Mouse (Mus musculus) midbrain, embryonic 12.5 days (tissue): ENCODE measurements around the gene Wdr5. TPM values are rescaled to one million over a fixed set of nuclear protein-coding genes. Genes with fewer than 3 reads are reported as not detected.
A peak's percentile ranks its signal among the peaks of the same experiment; 100 is the strongest.
"Not testable (repeated sequence)": the region's sequence is repeated elsewhere in the genome, so short reads cannot be mapped to it uniquely, and the experiment has no call there.

Source experiments
- ATAC-seq: fragments of 200-750 bp; cut with Nextera tagmentation; 2 replicates; pipeline ENCODE4 v1.8.0; 2017; ENCODE audit warnings: low read depth, moderate TSS enrichment, moderate library complexity; ENCODE audit not compliant: low FRiP score
- H3K27ac ChIP-seq: fragments of 300-500 bp; sonication (generic); replicated peaks from 2 replicates; pipeline ENCODE4 v1.5.1; 2016; ENCODE audit warnings: mild to moderate bottlenecking
- H3K27me3 ChIP-seq: fragments of 300-500 bp; sonication (generic); 2 replicates; pipeline ENCODE4 v1.6.1; 2016; ENCODE audit warnings: mild to moderate bottlenecking
- H3K36me3 ChIP-seq: fragments of 300-500 bp; sonication (generic); 2 replicates; pipeline ENCODE4 v1.6.1; 2016
- H3K4me1 ChIP-seq: fragments of 300-500 bp; sonication (generic); 2 replicates; pipeline ENCODE4 v1.6.1; 2016
- H3K4me2 ChIP-seq: fragments of 300-500 bp; sonication (generic); replicated peaks from 2 replicates; pipeline ENCODE4 v1.6.1; 2016; ENCODE audit warnings: mild to moderate bottlenecking, moderate library complexity
- H3K4me3 ChIP-seq: fragments of 300-500 bp; sonication (generic); 2 replicates; pipeline ENCODE4 v1.5.1; 2016; ENCODE audit warnings: mild to moderate bottlenecking
- H3K9ac ChIP-seq: fragments of 300-500 bp; sonication (generic); replicated peaks from 2 replicates; pipeline ENCODE4 v1.6.1; 2016; ENCODE audit warnings: mild to moderate bottlenecking, moderate library complexity
- H3K9me3 ChIP-seq: fragments of 300-500 bp; sonication (generic); 2 replicates; pipeline ENCODE4 v1.6.1; 2016; ENCODE audit warnings: mild to moderate bottlenecking
- whole genome bisulfite sequencing: fragments of 180-500 bp; shearing (Covaris S2); methylation state at CpG from one replicate; pipeline ENCODE4 v1.1.7; 2016; 5-methylcytosine and 5-hydroxymethylcytosine counted together
- polyA plus RNA-seq: library from polyadenylated mRNA; unstranded; fragments of >200 nt; fragmentation: Nextera tagmentation; extraction: Ambion mirVana; gene quantifications from 2 replicates; pipeline ENCODE4 v1.2.1, GENCODE M21; 2016

Gene Wdr5
- polyA plus RNA-seq, 1 experiment from 2014 or later, result 62.3 TPM

GRCm38 (mm10) chr2:27479821-27480220 is 35.1 kb upstream of the Wdr5 start:
- H3K4me1 ChIP-seq, result peaks cover 9% of the 10 kb centered on the region
- no peaks in the 10 kb centered on the region for H3K27me3 ChIP-seq
- 84% methylated on average over 4 of the region's 4 CpGs for WGBS
- H3K4me2 ChIP-seq, result no peak overlapping the region
- no peaks in the 10 kb centered on the region for H3K36me3 ChIP-seq
- ATAC-seq, result no peak
- H3K9me3 ChIP-seq, result no peaks in the 10 kb centered on the region
- no peak overlapping the region for H3K27ac ChIP-seq
- H3K9ac ChIP-seq, result no peak overlapping the region
- no peak overlapping the region for H3K4me3 ChIP-seq

GRCm38 (mm10) chr2:27480367-27480766 is 34.6 kb upstream of the Wdr5 start:
- 83% methylated on average over 4 of the region's 4 CpGs for WGBS
- no peaks in the 10 kb centered on the region for H3K36me3 ChIP-seq
- no peak overlapping the region for H3K9ac ChIP-seq
- H3K9me3 ChIP-seq, result no peaks in the 10 kb centered on the region
- H3K4me3 ChIP-seq, result no peak overlapping the region
- H3K4me1 ChIP-seq, result peaks cover 9% of the 10 kb centered on the region
- H3K27ac ChIP-seq, result no peak overlapping the region
- H3K27me3 ChIP-seq, result no peaks in the 10 kb centered on the region
- H3K4me2 ChIP-seq, result no peak overlapping the region
- no peak for ATAC-seq

- no peak for ATAC-seq
These were observed 32.6 kb upstream of the Wdr5 start for GRCm38 (mm10) chr2:27482265-27482861.

DNA sequence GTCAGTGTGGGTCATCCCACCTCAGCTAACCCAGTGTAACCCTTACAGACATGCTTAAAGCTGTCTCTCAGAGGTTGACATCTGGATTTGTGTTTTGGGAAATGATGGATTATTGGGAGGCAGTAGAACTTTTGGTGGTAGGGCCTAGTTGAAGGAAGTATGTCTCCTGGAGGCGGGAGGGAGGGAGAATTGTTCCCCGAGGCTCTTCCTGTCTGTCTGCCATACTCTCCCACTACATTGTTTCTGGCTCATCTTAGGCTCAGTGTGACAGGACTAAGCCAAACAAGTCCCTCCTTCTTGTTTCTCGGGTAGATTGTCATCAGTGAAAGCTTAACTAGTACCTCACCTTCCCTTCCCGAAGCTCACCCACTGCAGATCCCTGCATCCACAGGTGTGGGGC is 28.2 kb upstream of the Wdr5 start:
- no peak overlapping the region for H3K27ac ChIP-seq
- no peaks in the 10 kb centered on the region for H3K4me1 ChIP-seq
- H3K4me2 ChIP-seq, result no peak overlapping the region
- WGBS, result 80% methylated on average over 3 of the region's 4 CpGs
- H3K27me3 ChIP-seq, result no peaks in the 10 kb centered on the region
- no peaks in the 10 kb centered on the region for H3K36me3 ChIP-seq
- H3K4me3 ChIP-seq, result no peak overlapping the region
- H3K9me3 ChIP-seq, result no peaks in the 10 kb centered on the region
- no peak overlapping the region for H3K9ac ChIP-seq
- no peak for ATAC-seq

More at GRCm38 (mm10) chr2:27482265-27482861, 32.6 kb upstream of the Wdr5 start:
- Histone ChIP-seq H3K4me1 (no peaks in the 10 kb centered on the region), H3K9ac (no peak overlapping the region), H3K27ac (no peak overlapping the region), H3K36me3 (no peaks in the 10 kb centered on the region), H3K4me2 (no peak overlapping the region), H3K27me3 (no peaks in the 10 kb centered on the region), H3K9me3 (no peaks in the 10 kb centered on the region), H3K4me3 (no peak overlapping the region)
- WGBS, result 79% methylated on average over 7 of the region's 7 CpGs

- Histone ChIP-seq H3K27ac (no peak overlapping the region), H3K9me3 (no peaks in the 10 kb centered on the region), H3K4me3 (no peak overlapping the region), H3K4me2 (no peak overlapping the region), H3K4me1 (no peaks in the 10 kb centered on the region), H3K9ac (no peak overlapping the region), H3K36me3 (no peaks in the 10 kb centered on the region), H3K27me3 (no peaks in the 10 kb centered on the region)
- WGBS, result 86% methylated on average over 3 of the region's 4 CpGs
- no peak for ATAC-seq
These were observed 27.5 kb upstream of the Wdr5 start for GRCm38 (mm10) chr2:27487336-27488049.

- Histone ChIP-seq H3K4me2 (no peak overlapping the region), H3K4me3 (no peak overlapping the region), H3K9ac (no peak overlapping the region), H3K4me1 (no peaks in the 10 kb centered on the region), H3K36me3 (no peaks in the 10 kb centered on the region), H3K27me3 (no peaks in the 10 kb centered on the region), H3K27ac (no peak overlapping the region), H3K9me3 (no peaks in the 10 kb centered on the region)
- WGBS, result 87% methylated on average over 1 of the region's 1 CpGs
- no peak for ATAC-seq
These were observed 26.6 kb upstream of the Wdr5 start for GRCm38 (mm10) chr2:27488362-27488761.

- Histone ChIP-seq H3K4me2 (no peak overlapping the region), H3K9me3 (no peaks in the 10 kb centered on the region), H3K27me3 (no peaks in the 10 kb centered on the region), H3K36me3 (no peaks in the 10 kb centered on the region), H3K9ac (no peak overlapping the region), H3K4me3 (no peak overlapping the region), H3K4me1 (0 out of 2 replicates have a peak, but pooled peaks cover under 1% of the 10 kb centered on the region), H3K27ac (no peak overlapping the region)
- 77% methylated on average over 2 of the region's 2 CpGs for WGBS
- no peak for ATAC-seq
These were observed 24.0 kb upstream of the Wdr5 start for GRCm38 (mm10) chr2:27490939-27491338.

DNA sequence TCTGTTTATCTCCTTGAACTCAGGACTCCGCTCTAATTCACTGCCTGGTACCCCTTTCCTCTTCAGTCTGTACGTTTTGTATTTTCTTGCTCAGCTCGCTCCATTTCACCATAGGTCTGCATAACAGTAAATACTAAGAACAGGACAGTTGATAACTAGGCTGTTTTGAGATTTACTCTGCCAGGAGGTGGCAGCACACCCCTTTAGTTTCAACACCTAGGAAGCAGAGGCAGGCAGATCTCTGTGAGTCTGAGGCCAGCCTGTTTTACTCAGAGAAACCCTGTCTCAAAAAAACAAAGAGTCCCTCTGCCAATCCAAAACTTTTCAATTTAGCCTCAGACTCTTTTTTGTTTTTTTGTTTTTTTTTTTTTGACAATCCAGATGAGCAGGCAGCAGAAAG is 21.0 kb upstream of the Wdr5 start:
- WGBS, result 96% methylated on average over 3 of the region's 3 CpGs
- no peaks in the 10 kb centered on the region for H3K27me3 ChIP-seq
- no peak for ATAC-seq
- no peak overlapping the region for H3K9ac ChIP-seq
- H3K4me3 ChIP-seq, result no peak overlapping the region
- H3K9me3 ChIP-seq, result no peaks in the 10 kb centered on the region
- no peak overlapping the region for H3K4me2 ChIP-seq
- H3K27ac ChIP-seq, result no peak overlapping the region
- H3K36me3 ChIP-seq, result no peaks in the 10 kb centered on the region
- H3K4me1 ChIP-seq, result peaks cover 12% of the 10 kb centered on the region; the same call in 1 of the 2 replicates

DNA sequence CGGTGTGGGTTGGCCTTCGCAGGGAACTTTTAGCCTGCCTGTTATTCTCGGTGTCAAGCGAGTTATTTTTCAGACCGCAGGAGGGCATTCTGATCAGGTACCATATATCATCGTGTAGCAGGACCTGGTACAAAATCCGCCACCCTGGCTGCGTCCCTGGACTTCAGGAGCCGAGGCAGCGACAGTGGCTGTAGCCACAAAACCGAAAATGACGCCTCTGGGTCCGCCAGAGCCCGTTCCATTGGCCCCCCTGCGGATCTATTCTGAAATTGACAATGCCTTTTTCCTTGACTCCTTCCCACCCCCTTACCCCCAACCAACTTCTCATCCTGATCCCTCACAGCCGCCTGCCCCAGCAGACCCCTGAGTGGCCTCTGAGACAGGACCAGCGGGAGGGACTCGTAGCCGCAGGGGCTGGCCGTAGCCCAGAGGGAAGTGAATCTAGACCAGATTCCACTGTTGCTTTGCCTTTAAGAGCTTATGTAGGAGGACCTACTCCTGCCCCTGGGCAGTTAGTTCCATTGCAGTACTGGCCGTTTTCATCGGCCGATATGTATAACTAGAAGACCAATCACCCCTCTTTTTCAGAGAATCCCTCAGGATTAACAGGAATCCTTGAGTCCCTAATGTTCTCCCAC is 18.4 kb upstream of the Wdr5 start:
- Histone ChIP-seq H3K4me2 (peak overlapping the region; percentile 57), H3K4me1 (peaks cover 12% of the 10 kb centered on the region; the same call in 1 of the 2 replicates), H3K4me3 (peak overlapping the region; percentile 39), H3K9me3 (no peaks in the 10 kb centered on the region), H3K27ac (no peak overlapping the region), H3K27me3 (no peaks in the 10 kb centered on the region), H3K9ac (peak overlapping the region; percentile 39), H3K36me3 (no peaks in the 10 kb centered on the region)
- no peak for ATAC-seq
- 28% methylated on average over 23 of the region's 23 CpGs for WGBS

DNA sequence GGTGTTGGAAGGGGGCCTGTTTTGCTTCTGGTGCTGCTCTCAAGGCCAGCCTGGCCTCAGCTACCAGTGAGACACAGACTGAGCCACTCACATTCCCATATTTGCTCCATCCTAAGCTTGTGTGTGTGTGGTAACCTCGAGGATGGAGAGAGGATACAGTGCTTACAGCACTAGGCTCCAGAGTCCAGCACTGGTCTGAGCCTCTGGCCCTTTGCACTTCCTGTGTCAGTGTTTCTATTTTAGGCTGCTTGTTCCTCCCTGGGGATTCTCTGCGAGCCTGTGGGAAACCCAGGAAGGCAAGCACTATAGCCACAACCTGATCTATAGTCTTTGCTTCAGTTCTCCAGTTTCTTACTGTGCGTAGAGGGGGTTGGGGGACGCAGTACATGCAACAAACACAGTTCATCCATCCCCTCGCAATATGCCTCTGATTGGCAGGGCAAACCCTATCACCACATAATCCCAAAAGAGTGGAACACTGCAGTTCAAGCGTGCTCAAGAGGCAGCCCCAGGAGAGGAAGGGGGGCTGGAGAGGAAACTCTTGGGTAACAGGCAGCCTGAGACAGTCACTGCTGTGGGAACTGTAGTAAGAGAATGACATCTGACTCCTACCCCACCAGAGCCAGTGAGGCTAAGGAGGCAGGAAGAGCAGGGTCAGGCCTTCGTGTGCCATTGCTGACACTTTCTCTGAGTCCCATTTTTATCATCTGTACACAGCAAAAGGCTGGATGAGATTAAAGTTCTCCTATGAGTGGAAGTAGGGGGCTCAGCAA is 10.7 kb upstream of the Wdr5 start:
- no peak overlapping the region for H3K4me2 ChIP-seq
- no peak overlapping the region for H3K9ac ChIP-seq
- no peaks in the 10 kb centered on the region for H3K27me3 ChIP-seq
- no peak overlapping the region for H3K27ac ChIP-seq
- H3K4me1 ChIP-seq, result no peaks in the 10 kb centered on the region
- no peak for ATAC-seq
- 70% methylated on average over 7 of the region's 7 CpGs for WGBS
- no peak overlapping the region for H3K4me3 ChIP-seq
- no peaks in the 10 kb centered on the region for H3K36me3 ChIP-seq
- H3K9me3 ChIP-seq, result no peaks in the 10 kb centered on the region

DNA sequence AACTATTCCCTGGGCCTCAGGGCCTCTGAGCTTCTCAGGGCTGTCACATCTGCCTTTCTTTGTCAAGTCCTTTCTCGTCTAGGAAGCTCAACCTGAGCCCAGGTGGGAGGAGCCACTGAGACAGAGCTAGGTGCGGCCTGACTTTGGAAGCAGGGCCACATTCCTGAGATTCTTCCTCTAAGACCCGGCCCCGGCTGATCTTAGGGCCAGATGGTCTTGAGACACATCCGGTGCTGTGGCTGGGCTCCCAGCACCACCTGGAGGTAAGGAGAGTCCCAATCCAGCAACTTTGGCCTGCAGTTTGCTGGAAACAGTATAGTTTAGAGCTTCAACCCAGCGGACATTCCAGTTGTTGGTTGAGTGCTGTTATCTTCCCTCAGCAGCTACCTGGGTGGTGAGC is 9.4 kb upstream of the Wdr5 start:
- ATAC-seq, result no peak
- Histone ChIP-seq H3K4me3 (no peak overlapping the region), H3K4me1 (no peaks in the 10 kb centered on the region), H3K27ac (no peak overlapping the region), H3K9me3 (no peaks in the 10 kb centered on the region), H3K27me3 (no peaks in the 10 kb centered on the region), H3K9ac (no peak overlapping the region), H3K4me2 (no peak overlapping the region), H3K36me3 (no peaks in the 10 kb centered on the region)
- WGBS, result 9% methylated on average over 6 of the region's 6 CpGs

GRCm38 (mm10) chr2:27506658-27507057 is 8.3 kb upstream of the Wdr5 start:
- 76% methylated on average over 3 of the region's 4 CpGs for WGBS
- ATAC-seq, result not testable (repeated sequence)

More at GRCm38 (mm10) chr2:27506658-27507057, 8.3 kb upstream of the Wdr5 start:
- H3K4me1 ChIP-seq, H3K36me3 ChIP-seq, H3K9ac ChIP-seq, H3K4me3 ChIP-seq, H3K27ac ChIP-seq, H3K27me3 ChIP-seq, H3K9me3 ChIP-seq, H3K4me2 ChIP-seq: not testable (repeated sequence)
